Mouse (Mus musculus) T-helper 1 cell (primary cell): ENCODE data around the gene Hist1h1t.

Experiments used
- in situ Hi-C: fragments of 300-600 bp; cut with MboI, MseI; formaldehyde crosslinking; loops from one replicate; pipeline ENCODE4 v1.15.1; 2025; ENCODE audit warnings: high pct_unique_total_duplicates

The Hist1h1t gene

DNA sequence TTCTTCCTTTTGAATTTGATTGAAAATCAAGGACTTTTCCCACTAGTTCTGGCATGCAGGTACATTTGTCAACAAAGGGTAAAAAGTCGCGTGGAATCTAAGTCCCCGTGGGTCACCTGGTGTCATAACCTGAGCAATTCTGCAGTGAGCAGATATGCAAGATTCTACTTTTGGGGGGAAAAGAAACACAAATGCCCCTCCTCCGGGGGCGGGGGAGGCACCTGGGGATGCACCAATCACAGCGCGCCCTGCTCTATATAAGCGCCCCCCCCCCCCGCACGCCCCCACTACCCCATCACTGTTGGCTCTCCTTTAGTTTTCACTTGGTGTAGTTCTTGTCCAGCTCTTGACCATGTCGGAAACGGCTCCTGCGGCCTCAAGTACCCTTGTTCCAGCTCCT, at the start of gene Hist1h1t:
Hist1h1t (plus strand) TSS at position 301 of the 400 bp plus-strand sequence.
- in situ Hi-C loops = no loop called here

DNA sequence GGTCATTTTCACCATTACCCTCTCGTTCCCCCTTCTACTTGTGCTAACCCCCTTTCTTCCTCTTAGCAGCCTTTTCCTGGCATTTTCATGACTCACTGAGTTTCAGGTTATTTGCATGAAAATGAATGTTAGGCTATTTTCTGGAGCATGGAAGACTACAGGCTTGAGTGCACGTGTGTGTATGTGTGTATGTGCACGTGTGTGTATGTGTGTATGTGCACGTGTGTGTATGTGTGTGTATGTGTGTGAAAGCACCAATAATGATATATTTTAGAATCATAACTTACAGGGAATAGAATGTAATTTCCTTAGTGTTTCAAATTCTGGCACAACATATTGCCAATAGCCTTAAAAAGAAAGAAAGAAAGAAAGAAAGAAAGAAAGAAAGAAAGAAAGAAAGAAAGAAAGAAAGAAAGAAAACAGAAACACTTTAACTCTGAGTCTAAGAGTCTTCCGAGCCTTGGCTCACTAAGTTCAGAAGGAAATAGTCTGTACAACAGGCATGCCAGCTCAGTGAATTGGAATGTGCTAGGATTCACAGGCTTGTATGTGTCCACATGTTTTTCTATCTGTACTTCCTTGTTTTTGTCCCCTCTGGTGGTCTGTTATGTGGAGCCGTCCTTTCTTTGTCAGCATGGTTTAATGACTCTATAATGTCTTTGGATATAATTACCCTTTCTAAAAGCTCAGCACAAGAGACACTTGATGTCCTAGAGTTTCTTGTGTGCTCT, 35.8 kb upstream of the Hist1h1t start:
- in situ Hi-C loops = no loop called here

DNA sequence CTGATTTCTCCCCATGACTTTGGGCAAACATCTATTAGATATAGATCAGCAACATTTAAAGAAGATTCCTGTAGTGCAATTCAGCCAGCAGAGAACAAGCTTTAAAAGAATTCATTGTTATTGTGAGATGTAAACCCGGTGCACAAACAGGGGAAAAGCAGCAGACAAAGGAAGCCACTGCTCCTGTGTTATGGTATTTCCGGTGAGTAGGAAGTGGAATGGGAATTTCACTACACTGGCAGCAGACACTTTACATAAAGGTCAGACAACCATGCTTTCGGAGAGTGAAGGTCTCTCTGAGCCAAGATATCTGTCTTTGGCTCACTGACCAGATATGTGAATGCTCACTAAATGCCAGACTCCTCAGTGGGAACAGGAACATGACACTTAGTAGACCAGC, 33.1 kb upstream of the Hist1h1t start:
- in situ Hi-C loops = no loop called here

DNA sequence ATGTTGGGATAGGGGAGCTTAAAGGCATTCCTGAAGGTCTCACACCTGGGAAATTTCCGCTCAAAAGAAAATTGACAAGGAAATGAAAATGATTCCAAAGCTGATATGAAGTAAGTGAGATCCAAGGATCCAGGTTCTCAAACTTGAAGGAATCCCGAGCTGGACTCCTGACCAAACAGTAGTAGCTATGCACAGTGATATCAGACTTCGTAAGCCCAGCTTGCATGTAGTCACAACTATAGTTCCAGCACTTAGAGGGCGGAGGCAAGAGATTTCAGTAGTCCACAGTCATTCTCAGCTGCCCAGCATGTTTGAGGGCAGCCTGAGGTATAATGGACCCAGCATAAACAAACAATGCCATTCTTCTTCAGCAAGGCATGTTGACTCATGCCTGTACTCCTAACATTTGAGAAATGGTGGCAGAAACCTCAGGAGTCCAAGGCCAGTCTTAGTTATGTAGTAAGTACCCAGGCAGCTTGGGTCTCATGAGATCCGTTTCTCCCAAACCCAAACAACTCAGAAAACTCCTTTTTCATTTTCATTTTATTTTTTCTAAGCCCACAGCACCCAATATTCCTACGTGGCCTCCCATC, 13.5 kb upstream of the Hist1h1t start:
- in situ Hi-C loops = loop anchor here (5.0 kb wide), 3 partner anchors 110 to 1965 kb away; partner anchors contain the start of genes Hist1h2ad, Hist1h2ae, Hist1h2ai and Hist1h2bf

DNA sequence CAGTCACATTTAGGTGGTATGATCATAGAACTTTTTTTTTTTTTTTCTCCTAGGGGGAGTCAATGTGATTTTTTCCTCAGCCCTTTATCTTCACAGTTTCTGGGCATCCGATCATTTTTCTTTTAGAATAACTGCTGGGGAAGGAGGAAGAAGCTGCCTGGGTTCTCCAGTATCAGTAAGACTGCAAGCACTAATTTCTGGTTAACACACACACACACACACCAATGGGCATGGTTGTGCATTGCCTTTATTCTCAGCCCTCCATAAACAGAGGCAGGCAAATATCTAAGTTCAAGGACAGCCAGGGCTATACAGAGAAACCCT, 13.0 kb upstream of the Hist1h1t start:
- in situ Hi-C loops = loop anchor here (5.0 kb wide), 3 partner anchors 110 to 1965 kb away; partner anchors contain the start of genes Hist1h2ad, Hist1h2ae, Hist1h2ai and Hist1h2bf

DNA sequence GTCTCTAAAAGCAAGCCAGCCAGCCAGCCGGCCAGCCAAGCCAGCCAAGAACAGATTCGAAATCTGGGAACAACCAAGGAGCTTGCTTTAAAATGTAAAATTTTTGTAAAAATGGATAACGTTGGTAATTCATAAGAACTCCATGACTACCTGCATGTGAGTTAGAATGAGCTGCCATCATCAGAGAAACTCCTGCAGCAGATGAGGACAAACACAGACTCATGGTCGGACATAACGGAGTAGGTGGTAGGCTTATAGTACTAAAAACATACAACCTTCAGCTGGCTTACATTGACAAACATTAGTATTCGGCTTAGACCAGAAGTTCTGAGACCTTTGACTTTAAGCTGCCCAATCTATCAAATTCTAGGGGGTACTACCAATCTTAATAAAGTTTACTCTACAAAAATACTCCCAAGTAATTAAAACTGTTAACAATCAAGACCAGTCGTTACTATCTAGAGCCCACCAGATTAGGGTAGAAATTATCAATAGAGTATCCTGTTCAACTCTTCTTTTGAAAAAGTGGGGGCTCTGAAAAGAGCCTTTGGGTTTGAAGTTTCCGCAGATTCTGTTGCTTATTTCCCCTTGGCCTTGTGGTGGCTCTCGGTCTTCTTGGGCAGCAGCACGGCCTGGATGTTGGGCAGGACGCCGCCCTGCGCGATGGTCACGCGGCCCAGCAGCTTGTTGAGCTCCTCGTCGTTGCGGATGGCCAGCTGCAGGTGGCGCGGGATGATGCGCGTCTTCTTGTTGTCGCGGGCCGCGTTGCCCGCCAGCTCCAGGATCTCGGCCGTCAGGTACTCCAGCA, 12.5 kb upstream of the Hist1h1t start:
- in situ Hi-C loops = loop anchor here (5.0 kb wide), 3 partner anchors 111 to 1966 kb away; partner anchors contain the start of genes Hist1h2ad, Hist1h2ae, Hist1h2ai and Hist1h2bf

DNA sequence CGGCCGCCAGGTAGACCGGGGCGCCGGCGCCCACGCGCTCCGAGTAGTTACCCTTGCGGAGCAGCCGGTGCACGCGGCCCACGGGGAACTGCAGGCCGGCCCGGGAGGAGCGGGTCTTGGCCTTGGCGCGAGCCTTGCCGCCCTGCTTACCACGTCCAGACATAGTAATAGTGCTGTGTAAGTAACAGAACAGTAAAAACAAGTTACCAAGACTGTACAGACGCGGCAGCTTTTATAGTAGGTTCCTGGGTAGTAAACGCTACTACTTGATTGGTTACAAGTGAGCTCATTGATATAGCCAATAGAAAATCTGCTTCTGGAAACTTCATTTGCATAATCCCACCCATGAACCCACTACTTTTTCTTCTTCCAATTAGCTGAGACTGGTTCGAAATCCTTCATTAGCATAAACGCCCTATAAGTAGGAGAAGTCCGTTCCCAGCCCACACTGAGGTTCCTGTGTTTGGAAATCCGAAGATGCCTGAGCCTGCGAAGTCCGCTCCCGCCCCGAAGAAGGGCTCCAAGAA, 11.8 kb upstream of the Hist1h1t start, which contains the start of the genes Hist1h2ac and Hist1h2bc:
Hist1h2ac (minus strand) TSS at position 194 of the 527 bp plus-strand sequence.
Hist1h2bc (plus strand) TSS at position 445 of the 527 bp plus-strand sequence.
- in situ Hi-C loops = loop anchor here (5.0 kb wide), 3 partner anchors 112 to 1967 kb away; partner anchors contain the start of genes Hist1h2ad, Hist1h2ae, Hist1h2ai and Hist1h2bf

DNA sequence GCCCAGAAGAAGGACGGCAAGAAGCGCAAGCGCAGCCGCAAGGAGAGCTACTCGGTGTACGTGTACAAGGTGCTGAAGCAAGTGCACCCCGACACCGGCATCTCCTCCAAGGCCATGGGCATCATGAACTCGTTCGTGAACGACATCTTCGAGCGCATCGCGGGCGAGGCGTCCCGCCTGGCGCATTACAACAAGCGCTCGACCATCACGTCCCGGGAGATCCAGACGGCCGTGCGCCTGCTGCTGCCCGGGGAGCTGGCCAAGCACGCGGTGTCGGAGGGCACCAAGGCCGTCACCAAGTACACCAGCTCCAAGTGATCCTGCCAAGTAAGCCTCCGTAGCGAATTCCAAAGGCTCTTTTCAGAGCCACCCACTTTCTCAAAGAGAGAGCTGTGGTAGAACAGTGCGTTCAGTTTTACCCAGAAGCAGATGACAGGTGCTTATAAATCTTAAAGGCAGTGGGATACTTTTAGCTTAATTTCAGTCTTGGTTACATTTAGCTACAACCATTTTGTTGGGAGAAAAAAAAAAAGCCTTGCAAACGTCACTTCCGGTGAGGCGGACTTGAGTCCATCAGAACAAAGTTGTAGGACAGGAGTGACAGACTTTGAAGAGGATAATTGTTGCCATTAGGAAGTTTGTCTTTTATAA, 11.2 kb upstream of the Hist1h1t start:
- in situ Hi-C loops = loop anchor here (5.0 kb wide), 3 partner anchors 112 to 1967 kb away; partner anchors contain the start of genes Hist1h2ad, Hist1h2ae, Hist1h2ai and Hist1h2bf

DNA sequence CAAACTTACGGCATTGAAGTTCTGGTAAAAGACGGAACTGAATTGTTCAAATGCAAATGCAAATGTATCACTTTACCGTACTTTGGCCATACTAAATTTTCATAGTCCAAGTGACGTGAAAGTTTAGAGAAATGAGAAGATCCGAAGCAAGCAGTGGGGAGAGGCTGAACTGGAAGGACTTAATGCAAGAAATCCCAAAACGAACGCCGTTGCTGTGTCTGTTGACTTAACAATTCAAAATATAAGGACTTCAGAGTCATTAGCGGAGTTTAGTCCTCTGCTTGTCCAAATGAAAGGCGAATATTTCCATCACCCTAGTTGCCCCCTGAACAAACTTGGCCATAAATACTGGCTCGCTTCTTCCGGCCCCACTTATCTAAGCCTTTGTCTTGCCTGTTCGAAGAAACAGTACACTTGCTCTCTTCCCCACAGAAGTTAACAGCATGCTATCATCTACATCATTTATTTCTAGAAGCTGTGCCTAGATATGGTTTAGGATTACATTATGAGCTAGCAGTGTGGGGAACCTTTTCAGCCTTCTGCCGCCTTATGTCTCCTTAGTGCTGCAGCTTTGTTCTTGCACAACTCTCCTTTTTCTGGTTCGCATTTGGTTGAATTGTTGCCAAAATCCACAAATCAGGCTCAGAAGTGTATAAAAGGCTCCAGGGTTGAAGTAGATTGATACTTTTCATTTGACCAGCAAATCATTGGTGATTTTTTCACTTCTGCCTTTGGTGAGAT, 10.3 kb upstream of the Hist1h1t start:
- in situ Hi-C loops = no loop called here

DNA sequence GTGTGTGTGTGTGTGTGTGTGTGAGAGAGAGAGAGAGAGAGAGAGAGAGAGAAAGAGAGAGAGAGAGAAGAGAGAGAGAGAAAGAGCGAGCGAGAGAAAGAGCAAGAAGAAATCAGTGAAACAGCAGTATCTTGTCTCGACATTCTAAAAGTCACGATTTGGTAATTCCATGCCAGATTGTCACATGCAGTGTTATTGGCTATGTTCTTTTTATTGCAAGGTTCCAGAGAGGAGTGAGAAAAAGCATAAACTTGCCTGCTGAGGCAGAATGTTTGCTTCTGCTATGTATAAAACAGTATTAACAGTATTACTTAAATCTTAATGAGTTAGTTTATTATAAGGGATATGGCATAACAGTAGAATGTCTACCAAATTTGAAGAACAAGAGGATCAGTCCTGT, 9.6 kb upstream of the Hist1h1t start:
- in situ Hi-C loops = no loop called here

DNA sequence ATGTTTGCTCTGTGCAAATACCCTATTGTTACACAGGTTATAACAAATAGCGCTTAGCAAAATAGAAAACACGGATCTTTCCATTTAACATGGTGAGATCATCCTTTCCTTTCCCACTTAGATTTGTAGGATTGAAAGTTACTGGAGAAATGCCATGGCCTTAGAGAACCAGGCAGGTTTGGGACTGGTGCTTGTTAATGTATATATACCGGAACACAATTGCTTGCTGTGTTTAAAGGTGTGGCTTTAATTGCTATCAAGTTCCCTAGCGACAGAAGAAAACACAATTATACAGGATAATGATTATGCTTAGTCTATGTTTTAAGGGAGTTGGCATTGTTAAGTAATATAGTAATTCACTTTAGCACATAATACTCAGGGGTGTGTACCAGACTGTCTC, 8.4 kb upstream of the Hist1h1t start:
- in situ Hi-C loops = no loop called here

DNA sequence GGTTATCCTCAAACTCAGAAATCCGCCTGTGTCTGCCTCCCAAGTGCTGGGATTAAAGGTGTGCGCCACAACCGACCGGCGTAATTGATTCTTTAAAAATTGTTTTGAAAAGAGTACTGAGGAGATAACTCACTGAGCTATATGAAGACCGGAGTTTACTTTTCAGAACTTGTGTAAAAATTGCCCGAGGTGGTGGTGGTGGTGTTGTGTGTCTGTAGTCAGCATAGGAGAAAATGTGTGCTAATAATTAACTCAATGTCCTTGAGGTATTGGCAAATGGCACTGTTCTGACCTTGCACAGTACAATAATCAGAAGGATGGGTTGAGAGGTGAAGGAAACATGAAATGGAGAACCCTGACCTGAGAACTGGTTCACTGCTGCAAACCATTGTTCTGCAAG, 7.7 kb upstream of the Hist1h1t start:
- in situ Hi-C loops = no loop called here

DNA sequence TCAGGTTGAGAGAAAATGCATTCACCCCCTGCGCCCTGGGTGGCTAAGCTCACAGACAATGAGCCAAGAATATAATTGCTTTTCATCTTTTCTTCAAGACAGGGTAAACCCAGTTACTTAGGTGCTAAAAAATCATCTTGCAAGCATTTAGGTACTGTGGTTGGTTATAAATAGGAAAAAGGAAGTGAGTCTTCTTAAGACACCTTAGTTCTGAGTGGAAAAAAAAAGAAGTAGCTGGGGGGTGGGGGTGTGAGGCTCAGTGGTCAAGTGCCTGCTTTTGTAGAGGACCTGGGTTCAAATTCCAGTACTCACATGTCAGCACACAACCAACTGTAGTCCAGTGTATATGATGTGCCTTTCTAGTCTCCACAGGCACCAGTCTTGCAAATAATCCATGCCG, 6.7 kb upstream of the Hist1h1t start:
- in situ Hi-C loops = no loop called here

DNA sequence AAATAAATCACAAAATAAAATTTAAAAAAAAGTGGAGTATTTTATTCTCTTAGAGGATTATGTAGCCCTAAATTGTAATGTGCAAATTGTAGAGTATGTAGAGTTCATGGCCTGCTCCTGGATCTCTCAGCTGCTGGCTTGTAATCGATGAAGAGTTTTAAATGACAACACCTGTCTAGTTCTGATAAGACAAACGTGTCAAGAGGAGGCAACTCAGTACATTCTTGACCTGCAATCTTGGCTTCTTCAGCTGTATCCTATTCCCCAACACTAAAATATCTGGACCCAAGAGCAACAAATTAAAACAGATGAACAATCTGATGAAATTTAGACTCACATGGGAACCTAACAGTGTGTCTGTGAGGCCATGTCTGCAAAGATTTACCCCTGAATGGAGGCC, 6.2 kb upstream of the Hist1h1t start:
- in situ Hi-C loops = no loop called here

DNA sequence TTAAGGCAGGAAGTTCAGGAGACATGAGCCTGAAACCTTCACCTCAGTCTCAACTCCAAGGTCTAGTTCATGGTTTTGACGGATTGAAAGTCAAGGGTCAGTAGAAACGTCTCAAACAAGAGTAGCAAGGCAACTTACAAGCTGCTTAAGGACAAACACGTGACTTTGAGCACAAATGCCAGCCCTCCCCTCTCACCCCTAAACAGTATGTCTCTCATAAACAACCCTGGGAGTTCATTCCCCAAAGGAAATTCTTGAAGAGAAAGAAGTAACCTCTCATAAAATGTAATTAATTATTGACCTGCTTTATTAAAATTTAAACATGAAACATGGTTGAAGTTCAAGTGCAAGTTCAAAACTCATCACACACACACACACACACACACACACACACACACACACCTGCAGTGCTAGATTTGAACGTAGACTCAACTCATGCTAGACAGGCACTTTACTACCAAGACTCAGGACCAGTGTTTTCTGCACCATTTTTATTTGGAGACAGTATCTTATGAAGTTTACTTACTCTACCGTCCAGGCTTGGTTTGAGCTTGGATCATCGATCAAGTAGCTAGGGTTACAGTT, 1.7 kb upstream of the Hist1h1t start:
- in situ Hi-C loops = loop anchor here (5.0 kb wide), 1 partner anchor 33 kb away; no protein-coding TSS in a partner anchor

DNA sequence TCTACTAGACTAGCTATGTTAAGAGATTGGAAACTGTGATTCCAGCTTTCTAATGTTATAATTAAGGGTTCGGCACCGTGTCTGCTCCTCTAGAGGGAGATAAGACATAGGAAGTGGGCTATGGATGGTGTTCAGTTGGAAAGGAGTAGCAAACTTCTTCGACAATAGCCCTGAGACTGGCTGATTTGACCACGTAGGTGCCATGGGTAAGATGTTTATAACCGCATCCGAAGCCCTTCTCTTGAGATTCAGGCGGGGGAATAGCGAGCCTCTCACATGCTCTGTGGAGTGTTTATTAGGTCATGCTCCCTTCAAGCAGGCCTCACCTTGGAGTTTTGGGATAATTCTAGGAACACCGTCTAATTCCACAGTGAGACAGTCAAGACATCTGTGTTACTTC, 658 bp upstream of the Hist1h1t start:
- in situ Hi-C loops = loop anchor here (5.0 kb wide), 1 partner anchor 32 kb away; no protein-coding TSS in a partner anchor

DNA sequence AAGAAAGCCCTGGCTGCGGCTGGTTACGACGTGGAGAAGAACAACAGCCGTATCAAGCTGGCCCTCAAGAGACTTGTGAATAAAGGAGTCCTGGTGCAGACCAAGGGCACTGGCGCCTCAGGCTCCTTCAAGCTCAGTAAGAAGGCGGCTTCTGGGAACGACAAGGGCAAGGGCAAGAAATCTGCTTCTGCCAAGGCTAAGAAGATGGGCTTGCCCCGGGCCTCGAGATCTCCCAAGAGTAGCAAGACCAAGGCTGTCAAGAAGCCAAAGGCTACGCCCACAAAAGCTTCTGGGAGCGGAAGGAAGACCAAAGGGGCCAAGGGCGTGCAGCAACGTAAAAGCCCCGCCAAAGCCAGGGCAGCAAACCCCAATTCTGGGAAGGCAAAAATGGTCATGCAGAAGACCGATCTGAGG, 454 bp downstream of the Hist1h1t start:
- in situ Hi-C loops = no loop called here

DNA sequence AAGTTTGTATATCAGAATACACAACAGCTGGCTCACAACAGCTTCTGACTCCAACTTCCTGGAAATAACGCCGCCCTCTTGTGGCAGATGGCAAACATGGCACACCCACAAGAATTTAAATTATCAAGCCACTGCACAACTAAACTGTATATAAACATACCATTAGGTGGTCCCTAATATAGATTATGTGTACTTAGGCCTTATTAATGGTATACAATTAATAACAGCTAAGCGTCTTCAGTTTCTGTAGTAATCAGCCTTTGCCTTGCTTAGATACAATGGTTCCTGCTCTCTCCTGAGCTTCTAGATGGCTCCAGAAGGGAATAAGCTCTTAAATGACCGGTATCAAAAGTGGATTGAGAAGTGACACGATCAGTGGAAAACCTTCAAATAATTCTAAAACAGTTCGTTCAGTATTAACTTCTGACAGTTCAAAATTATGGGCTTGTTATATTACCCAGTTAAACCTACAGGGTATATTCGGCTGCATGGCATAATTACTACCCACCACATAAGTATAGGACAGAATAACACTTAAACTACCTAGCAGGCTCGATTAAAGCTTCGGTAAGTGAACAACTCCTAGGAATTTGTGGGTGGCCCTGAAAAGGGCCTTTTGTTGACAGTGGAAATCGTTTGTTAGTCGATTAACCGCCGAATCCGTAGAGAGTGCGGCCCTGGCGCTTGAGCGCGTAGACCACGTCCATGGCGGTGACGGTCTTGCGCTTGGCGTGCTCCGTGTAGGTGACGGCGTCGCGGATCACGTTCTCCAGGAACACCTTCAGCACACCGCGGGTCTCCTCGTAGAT, 2.1 kb downstream of the Hist1h1t start:
- in situ Hi-C loops = no loop called here

DNA sequence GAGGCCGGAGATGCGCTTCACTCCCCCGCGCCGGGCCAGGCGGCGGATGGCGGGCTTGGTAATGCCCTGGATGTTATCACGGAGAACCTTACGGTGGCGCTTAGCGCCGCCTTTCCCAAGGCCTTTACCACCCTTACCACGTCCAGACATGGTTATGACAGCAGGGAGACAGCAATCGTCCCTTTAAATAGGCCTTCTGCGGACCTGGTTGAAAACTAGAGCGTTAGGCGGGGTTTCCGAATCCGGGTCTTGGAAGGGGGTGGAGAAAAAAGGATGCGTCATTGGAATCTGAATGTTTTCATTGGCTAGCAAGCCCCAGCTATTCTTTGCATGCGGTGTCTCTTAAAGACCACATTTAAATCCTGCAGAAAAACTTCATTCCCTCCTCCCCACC, 2.7 kb downstream of the Hist1h1t start, which contains the start of gene Hist1h4c:
Hist1h4c (minus strand) TSS at position 155 of the 394 bp plus-strand sequence.
- in situ Hi-C loops = no loop called here
